Mouse (Mus musculus) cortical plate, adult 2 months (tissue): ENCODE measurements around the gene Col5a1.

Experiments used
- CTCF ChIP-seq: fragments of 200-500 bp; IDR thresholded peaks from 2 replicates; pipeline ENCODE4 v1.5.1; 2011; ENCODE audit warnings: mild to moderate bottlenecking, control low read depth, low read length; ENCODE audit not compliant: insufficient read depth; ENCODE audit errors: extremely low read depth
- POLR2A ChIP-seq: fragments of 200-500 bp; IDR thresholded peaks from 2 replicates; pipeline ENCODE4 v1.6.1; 2011; ENCODE audit warnings: mild to moderate bottlenecking, low read length, control low read depth; ENCODE audit not compliant: insufficient read depth; ENCODE audit errors: extremely low read depth

DNA sequence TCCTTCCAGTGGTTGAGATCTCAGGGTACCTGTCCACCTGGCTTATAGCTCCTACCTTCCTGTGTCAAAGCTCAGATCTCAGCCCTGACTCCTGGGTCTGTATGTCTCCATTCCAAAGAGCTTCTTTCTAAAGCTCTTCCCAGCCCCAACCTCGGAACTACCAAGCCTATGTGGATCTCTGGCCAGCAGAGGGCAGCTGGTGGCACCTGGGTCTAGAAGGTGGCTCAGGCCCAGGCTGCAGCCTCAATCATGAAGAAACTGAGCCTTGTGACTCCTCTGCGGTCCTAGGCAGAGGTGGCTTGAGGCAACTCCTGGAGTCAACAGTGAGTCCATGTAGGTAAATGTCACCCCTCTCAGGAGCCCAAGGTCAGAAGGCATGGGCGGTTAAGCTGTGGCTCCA is 97.7 kb downstream of the Col5a1 start:
- TF ChIP-seq POLR2A: no peak
- peak; percentile 55 for TF ChIP-seq CTCF
